Mouse (Mus musculus) kidney, embryonic 16.5 days (tissue): ENCODE results near the gene Egr2. TPM values are rescaled to one million over a fixed set of nuclear protein-coding genes. Genes with fewer than 3 reads are reported as not detected.

Experiments
- ATAC-seq: fragments of 200-750 bp; cut with Nextera tagmentation; 2 replicates; pipeline ENCODE4 v1.8.0; 2017; ENCODE audit warnings: moderate TSS enrichment; ENCODE audit not compliant: low FRiP score, low TSS enrichment
- H3K27ac ChIP-seq: fragments of 300-500 bp; sonication (generic); 2 replicates; pipeline ENCODE4 v1.5.1; 2014; ENCODE audit warnings: low read length
- H3K27me3 ChIP-seq: fragments of 300-500 bp; sonication (generic); 2 replicates; pipeline ENCODE4 v1.6.1; 2014; ENCODE audit warnings: low read length, control low read depth, mixed read lengths; ENCODE audit not compliant: insufficient read depth
- H3K36me3 ChIP-seq: fragments of 300-500 bp; sonication (generic); 2 replicates; pipeline ENCODE4 v1.6.1; 2014; ENCODE audit warnings: low read length, control low read depth, mixed read lengths; ENCODE audit not compliant: insufficient read depth
- H3K4me1 ChIP-seq: fragments of 300-500 bp; sonication (generic); 2 replicates; pipeline ENCODE4 v1.6.1; 2014; ENCODE audit warnings: low read length, control low read depth, mixed read lengths; ENCODE audit not compliant: insufficient read depth
- H3K4me2 ChIP-seq: fragments of 300-500 bp; sonication (generic); replicated peaks from 2 replicates; pipeline ENCODE4 v1.6.1; 2014; ENCODE audit warnings: low read depth, low read length
- H3K4me3 ChIP-seq: fragments of 300-500 bp; sonication (generic); 2 replicates; pipeline ENCODE4 v1.5.1; 2014; ENCODE audit warnings: mild to moderate bottlenecking, low read length
- H3K9ac ChIP-seq: fragments of 300-500 bp; sonication (generic); replicated peaks from 2 replicates; pipeline ENCODE4 v1.6.1; 2014; ENCODE audit warnings: low read length
- H3K9me3 ChIP-seq: fragments of 300-500 bp; sonication (generic); 2 replicates; pipeline ENCODE4 v1.6.1; 2016; ENCODE audit warnings: low read length, control low read depth
- WGBS: fragments of 180-500 bp; shearing (Covaris S2); extraction: QIAGEN DNeasy Blood & Tissue Kit; methylation state at CpG from one replicate; pipeline ENCODE4 v1.1.7; 2014; 5-methylcytosine and 5-hydroxymethylcytosine counted together
- polyA plus RNA-seq: library from polyadenylated mRNA; unstranded; fragments of >200 nt; fragmentation: Nextera tagmentation; extraction: Ambion mirVana; gene quantifications from 2 replicates; pipeline ENCODE4 v1.2.1, GENCODE M21; 2015

Gene Egr2
- polyA plus RNA-seq, 1 experiment from 2014 or later = 0.64 TPM

DNA sequence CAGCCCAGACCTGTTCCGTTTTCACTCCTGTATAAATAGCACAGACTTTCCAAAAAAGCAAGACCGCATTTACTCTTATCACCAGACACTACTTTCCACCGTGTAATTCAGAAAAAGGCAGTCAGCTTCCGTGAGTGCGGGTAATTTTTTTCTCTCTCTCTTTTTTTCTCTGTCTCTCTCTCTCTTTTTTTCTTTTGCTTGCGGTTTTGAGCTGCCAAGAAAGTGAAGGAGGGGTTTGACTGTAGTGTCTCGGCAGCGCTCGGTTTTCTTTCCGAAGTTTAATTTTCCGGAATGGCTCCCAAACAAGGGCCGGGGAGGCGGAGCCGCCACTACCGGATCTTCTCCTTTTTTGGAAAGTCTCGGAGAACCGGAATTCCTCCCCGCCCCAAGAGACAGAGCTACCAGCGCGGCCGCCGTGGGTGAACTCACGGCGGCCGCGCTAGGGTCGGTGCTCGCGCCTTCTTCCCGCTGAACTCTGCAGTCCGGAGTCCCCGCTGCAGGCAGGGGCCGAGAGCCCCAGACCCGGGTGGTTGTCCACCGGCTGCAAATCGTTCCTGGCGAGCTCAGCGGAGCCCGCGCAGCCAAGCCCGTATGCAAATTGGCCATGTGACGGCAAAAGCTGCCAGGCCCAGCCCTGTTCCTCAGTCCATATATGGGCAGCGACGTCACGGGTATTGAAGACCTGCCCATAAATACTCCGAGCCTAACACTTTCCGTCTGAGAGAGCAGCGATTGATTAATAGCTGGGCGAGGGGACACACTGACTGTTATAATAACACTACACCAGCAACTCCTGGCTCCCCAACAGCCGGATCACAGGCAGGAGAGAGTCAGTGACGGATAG lies 2.1 kb downstream of the Egr2 start:
- ATAC-seq = peak; percentile 90
- H3K9me3 ChIP-seq = no peaks in the 10 kb centered on the region
- peaks cover 74% of the 10 kb centered on the region for H3K27me3 ChIP-seq
- H3K4me2 ChIP-seq = peak overlapping the region; percentile 99
- peak overlapping the region; percentile 77 for H3K4me3 ChIP-seq
- peak overlapping the region; percentile 88 for H3K27ac ChIP-seq
- WGBS = under 1% methylated on average over 51 of the region's 51 CpGs
- H3K9ac ChIP-seq = peak overlapping the region; percentile 77
- H3K4me1 ChIP-seq = peaks cover 41% of the 10 kb centered on the region
- no peaks in the 10 kb centered on the region for H3K36me3 ChIP-seq

DNA sequence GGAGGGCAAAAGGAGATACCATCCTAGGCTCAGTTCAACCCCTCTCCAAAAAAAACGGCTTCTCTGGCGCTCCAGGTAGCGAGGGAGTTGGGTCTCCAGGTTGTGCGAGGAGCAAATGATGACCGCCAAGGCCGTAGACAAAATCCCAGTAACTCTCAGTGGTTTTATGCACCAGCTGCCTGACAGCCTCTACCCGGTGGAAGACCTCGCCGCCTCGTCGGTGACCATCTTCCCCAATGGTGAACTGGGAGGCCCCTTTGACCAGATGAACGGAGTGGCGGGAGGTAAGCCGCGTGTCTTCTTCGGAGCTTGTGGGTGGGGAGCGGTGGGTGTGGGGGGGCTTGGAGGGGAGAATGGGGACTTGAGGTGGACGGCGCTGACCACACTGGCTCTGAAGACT lies 2.8 kb downstream of the Egr2 start:
- Histone ChIP-seq H3K36me3 (no peaks in the 10 kb centered on the region), H3K9me3 (no peaks in the 10 kb centered on the region), H3K9ac (peak overlapping the region; percentile 77; the same call in 1 of the 2 replicates), H3K27me3 (peaks cover 69% of the 10 kb centered on the region), H3K4me3 (peak overlapping the region; percentile 77), H3K4me2 (peak overlapping the region; percentile 99), H3K27ac (no peak overlapping the region), H3K4me1 (peaks cover 41% of the 10 kb centered on the region)
- WGBS = under 1% methylated on average over 19 of the region's 19 CpGs
- no peak for ATAC-seq

DNA sequence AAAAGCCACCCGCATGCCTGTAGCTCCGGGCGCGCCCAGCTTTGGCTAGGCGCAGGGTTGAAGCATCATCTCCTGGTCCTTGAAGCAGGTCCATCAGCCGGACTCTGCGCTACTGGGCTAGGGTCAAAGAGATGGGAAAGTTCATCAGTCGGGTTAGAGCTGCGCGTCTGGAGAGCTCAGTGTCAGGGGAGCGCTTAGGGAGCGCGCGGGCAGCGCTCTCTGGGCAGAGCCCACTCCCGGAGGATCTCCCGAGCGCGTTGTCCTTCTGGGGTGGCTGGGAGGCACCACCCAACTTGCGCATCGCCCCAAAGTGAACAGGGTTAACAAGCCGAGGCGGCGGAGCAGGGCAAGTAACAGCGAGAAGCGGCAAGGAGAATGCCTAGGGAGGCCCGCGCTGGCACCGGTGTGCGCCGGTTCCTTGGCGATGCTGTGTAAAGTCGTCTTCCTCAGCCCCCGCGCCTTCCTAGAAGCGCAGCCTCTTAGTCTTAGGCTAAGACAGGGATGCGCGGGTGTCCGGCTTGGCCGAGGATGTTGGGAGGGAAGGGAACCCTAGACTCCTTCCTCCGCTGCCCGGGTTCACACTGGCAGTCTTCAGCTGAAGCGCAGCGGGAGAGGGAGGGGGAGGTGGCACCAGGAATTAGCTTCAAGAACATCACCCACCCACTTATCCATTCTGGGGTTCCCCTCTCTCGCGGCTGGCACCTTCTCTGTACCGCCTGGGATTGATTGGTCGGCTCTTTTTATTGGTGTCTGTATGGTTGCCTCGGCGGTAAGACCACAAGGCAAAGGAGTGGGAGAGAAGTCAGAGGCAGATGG lies 3.5 kb downstream of the Egr2 start:
- H3K4me1 ChIP-seq = peaks cover 41% of the 10 kb centered on the region
- H3K4me2 ChIP-seq = peak overlapping the region; percentile 99
- H3K4me3 ChIP-seq = peak overlapping the region; percentile 77
- WGBS = under 1% methylated on average over 50 of the region's 50 CpGs
- no peaks in the 10 kb centered on the region for H3K36me3 ChIP-seq
- H3K9ac ChIP-seq = no peak overlapping the region
- peaks cover 62% of the 10 kb centered on the region for H3K27me3 ChIP-seq
- ATAC-seq = no peak
- H3K27ac ChIP-seq = no peak overlapping the region
- H3K9me3 ChIP-seq = no peaks in the 10 kb centered on the region

DNA sequence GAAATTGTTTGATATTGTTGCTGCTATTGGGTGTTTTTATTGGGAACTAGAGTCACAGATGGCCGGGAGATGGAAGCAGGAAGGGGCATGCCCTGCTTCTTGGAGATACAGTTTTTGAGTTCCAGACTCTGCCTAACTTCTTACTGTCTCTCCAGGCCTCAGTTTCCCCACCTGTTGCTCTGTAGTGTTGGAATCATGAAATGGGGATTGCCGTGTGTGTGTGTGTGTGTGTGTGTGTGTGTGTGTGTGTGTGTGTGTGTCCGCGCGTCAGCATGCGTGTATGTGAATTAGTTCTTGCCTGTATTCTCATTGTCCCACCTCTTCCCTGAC lies 4.1 kb downstream of the Egr2 start:
- no peak for ATAC-seq
- H3K27ac ChIP-seq = no peak overlapping the region
- peaks cover 57% of the 10 kb centered on the region for H3K27me3 ChIP-seq
- H3K9me3 ChIP-seq = no peaks in the 10 kb centered on the region
- peak overlapping the region; percentile 99; the same call in 1 of the 2 replicates for H3K4me2 ChIP-seq
- H3K9ac ChIP-seq = no peak overlapping the region
- WGBS = 48% methylated on average over 6 of the region's 6 CpGs
- H3K36me3 ChIP-seq = no peaks in the 10 kb centered on the region
- peak overlapping the region; percentile 77 for H3K4me3 ChIP-seq
- H3K4me1 ChIP-seq = peaks cover 41% of the 10 kb centered on the region

DNA sequence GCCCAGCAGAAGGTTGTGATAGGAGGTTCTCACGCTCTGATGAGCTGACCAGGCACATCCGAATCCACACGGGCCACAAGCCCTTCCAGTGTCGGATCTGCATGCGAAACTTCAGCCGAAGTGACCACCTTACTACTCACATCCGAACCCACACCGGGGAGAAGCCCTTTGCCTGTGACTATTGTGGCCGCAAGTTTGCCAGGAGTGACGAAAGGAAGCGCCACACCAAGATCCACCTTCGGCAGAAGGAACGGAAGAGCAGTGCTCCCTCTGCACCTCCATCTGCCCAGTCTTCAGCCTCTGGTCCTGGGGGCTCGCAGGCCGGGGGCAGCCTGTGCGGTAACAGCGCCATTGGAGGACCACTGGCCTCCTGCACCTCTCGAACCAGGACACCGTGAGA lies 5.3 kb downstream of the Egr2 start:
- no peaks in the 10 kb centered on the region for H3K9me3 ChIP-seq
- H3K9ac ChIP-seq = no peak overlapping the region
- H3K4me1 ChIP-seq = peaks cover 34% of the 10 kb centered on the region
- H3K4me2 ChIP-seq = peak overlapping the region; percentile 5; the same call in 1 of the 2 replicates
- H3K4me3 ChIP-seq = peak overlapping the region; percentile 18
- H3K27me3 ChIP-seq = peaks cover 45% of the 10 kb centered on the region
- no peak for ATAC-seq
- H3K36me3 ChIP-seq = no peaks in the 10 kb centered on the region
- WGBS = 16% methylated on average over 19 of the region's 19 CpGs
- H3K27ac ChIP-seq = no peak overlapping the region

DNA sequence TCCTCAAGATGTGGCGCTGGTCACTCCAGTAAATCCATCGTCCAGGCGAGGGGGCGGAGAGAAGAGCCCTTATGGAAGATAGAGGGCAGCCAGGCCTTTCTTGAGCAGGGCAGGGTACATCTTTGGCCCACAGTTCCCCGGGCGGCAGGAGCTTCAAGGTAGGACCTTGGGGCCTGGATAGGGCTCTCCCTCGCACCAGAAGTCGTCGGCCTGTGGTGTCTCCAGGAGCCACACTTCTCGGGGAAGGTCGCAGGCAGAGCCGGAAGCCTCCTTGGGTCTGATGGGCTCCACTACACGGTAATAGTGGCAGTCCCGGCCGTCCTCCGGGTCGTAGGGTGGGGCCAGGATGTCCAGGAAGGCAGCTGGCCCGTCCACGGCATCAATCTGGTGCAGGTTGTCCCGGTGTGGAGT lies 12.6 kb downstream of the Egr2 start:
- Histone ChIP-seq H3K9ac (peak overlapping the region; percentile 97), H3K4me1 (peaks cover 29% of the 10 kb centered on the region), H3K27ac (peak overlapping the region; percentile 97), H3K4me2 (peak overlapping the region; percentile 94), H3K36me3 (peaks cover 5% of the 10 kb centered on the region; the same call in 1 of the 2 replicates), H3K27me3 (no peaks in the 10 kb centered on the region), H3K4me3 (peak overlapping the region; percentile 75), H3K9me3 (no peaks in the 10 kb centered on the region)
- peak; percentile 43 for ATAC-seq
- 0% methylated on average over 20 of the region's 20 CpGs for WGBS

DNA sequence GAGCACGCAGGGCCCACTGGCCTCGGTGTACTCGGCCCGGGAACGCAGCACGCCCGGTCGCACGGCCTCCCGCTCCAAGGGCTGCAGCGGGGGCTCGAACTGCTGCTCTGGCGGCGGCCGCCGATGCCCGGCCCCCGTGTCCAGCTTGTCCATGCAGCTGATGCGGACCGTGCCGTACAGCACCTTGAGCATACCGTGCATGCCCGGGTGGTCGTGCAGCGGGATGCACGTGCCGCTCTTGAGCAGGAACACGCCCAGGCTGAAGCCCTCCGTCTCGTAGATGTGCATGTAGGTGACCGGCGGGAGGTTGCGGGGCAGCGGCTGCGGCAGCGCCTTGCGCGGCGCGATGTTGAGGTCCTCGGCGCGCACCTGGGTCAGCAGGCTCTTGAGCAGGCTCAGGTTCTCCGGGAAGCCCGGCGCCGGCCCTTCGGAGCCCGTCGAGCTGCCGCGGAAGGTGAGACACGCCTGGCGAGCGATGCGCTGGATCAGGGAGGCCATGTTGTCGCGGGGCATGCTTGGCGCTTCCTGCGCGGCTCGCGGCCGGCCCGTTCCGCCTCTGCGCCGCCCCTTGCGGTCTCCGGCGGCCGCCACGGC lies 13.1 kb downstream of the Egr2 start:
- H3K27me3 ChIP-seq = no peaks in the 10 kb centered on the region

DNA sequence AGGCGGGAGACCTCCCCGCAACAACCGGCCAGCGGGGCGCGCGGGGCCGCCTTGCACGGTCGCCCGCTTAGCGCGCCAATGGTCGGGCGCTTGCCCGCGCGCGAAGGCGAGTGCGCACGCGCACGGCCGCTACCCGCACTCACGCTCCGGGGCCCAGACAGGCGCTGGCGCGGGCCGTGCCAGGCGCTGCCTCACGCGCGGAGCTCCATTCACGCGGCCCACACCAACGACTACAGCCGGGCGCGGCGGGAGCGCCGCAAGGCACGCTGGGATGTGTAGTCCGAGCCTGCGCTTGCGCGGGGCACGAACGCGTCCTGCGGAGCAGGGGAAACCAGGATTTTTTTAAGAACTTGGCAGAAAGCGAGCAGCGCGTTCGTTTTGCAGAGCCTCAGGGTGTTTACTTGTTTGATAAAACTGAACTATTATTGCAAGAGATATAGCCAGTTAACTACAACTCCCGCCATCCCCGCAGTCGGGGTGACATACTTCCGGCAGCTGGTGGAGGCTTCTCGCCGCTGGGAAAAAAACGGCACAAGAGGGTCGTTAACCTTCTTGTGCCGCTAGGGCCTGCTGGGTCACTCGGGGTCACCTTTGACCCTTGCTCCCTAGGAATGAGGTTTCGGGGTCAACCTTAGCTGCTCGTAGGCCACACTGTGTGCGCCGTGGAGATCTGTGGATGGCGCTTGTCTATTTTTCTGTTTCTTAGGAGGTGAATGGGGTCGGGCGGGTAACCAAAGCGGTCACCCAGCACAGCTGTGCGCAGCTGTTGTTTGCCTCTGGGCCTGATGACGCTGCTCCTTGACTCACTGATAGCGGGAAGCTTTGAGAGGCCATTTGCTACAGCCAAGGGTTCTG lies 13.8 kb downstream of the Egr2 start, which contains the start of gene Ado:
Ado (minus strand) TSS at position 79 of the 855 bp plus-strand sequence.
- Histone ChIP-seq H3K27me3 (no peaks in the 10 kb centered on the region), H3K9me3 (no peaks in the 10 kb centered on the region), H3K36me3 (peaks cover 5% of the 10 kb centered on the region; the same call in 1 of the 2 replicates), H3K9ac (peak within 1 kb of the TSS; percentile 97), H3K4me2 (peak within 1 kb of the TSS; percentile 94), H3K27ac (peak within 1 kb of the TSS; percentile 97), H3K4me3 (peak within 1 kb of the TSS; percentile 75), H3K4me1 (peaks cover 29% of the 10 kb centered on the region)
- WGBS = under 1% methylated on average over 78 of the region's 79 CpGs
- peak; percentile 94 for ATAC-seq

More for the DNA sequence above, 13.1 kb downstream of the Egr2 start:
- Histone ChIP-seq H3K9me3 (no peaks in the 10 kb centered on the region), H3K9ac (peak overlapping the region; percentile 97), H3K36me3 (peaks cover 5% of the 10 kb centered on the region; the same call in 1 of the 2 replicates), H3K4me1 (peaks cover 29% of the 10 kb centered on the region), H3K4me2 (peak overlapping the region; percentile 94), H3K27ac (peak overlapping the region; percentile 97), H3K4me3 (peak overlapping the region; percentile 75)
- peak; percentile 81 for ATAC-seq
- WGBS = under 1% methylated on average over 72 of the region's 73 CpGs

DNA sequence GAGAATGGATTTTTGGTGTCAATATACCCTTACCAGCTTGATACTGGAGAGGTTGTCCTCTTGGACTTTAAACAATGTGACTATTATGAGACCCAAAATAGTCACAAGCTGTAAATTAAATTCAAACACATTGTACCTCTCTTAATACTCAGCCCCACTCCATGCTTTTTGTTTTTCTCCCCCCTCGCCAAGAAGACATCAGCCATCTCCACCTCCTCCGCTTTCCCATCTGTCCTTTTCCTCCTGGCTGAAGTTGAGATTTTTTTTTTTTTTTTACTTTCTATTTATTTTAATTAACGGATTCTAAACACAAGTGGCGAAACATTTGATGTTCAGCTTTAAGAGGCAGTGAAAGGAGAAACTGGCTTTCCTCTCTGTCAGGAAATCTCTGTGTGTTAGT lies 22.8 kb downstream of the Egr2 start:
- ATAC-seq = no peak
- WGBS = 73% methylated on average over 4 of the region's 4 CpGs
- H3K9ac ChIP-seq = no peak overlapping the region

More for the DNA sequence above, 22.8 kb downstream of the Egr2 start:
- no peak overlapping the region for H3K27ac ChIP-seq
- no peaks in the 10 kb centered on the region for H3K36me3 ChIP-seq
- no peak overlapping the region for H3K4me2 ChIP-seq
- H3K4me3 ChIP-seq = no peak overlapping the region
- peaks cover 4% of the 10 kb centered on the region; the same call in 1 of the 2 replicates for H3K27me3 ChIP-seq
- no peaks in the 10 kb centered on the region for H3K9me3 ChIP-seq
- H3K4me1 ChIP-seq = no peaks in the 10 kb centered on the region
